Mouse (Mus musculus) mouse trophoblast stem cell (cell line): ENCODE measurements around the gene Cdc45.

Experiments
- in situ Hi-C, 2 experiments: fragments of 300-500 bp; cut with MseI, MboI; formaldehyde crosslinking; loops; 2 replicates in 1 of 2; 3 replicates in 1 of 2; pipeline ENCODE4 v1.15.1; 2025

The Cdc45 gene

GRCm38 (mm10) chr16:18733100-18733956 lies 78.5 kb downstream of the Cdc45 start:
- in situ Hi-C loops: no loop called here

GRCm38 (mm10) chr16:18730640-18731039 lies 81.1 kb downstream of the Cdc45 start:
- in situ Hi-C loops: no loop called here
